Mouse (Mus musculus): ENCODE results near the gene Acot11.
"Not testable (repeated sequence)": the region's sequence is repeated elsewhere in the genome, so short reads cannot be mapped to it uniquely, and the experiment has no call there.

Gene Acot11

DNA sequence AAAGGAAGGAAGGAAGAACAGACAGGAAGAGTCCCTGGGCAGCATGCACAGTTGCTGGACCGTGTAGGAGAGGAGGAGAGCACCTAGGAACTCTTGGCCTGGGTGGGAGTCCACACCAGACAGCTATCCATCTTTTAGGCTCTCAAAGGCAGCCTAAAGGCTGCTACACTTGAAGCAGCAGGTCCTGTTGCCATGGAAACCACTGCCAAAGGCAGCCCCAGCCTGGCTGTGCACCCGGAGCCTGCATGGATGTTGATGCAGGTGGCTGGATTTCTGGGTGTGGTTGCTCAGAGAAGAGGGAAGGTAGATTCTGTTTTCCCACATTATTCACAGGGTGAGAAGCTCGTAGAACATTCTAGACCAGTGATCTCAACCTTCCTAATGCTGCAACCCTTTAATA lies 27.8 kb downstream of the Acot11 start:
- no peak for DNase-seq (ENCODE audit: low spot score)

DNA sequence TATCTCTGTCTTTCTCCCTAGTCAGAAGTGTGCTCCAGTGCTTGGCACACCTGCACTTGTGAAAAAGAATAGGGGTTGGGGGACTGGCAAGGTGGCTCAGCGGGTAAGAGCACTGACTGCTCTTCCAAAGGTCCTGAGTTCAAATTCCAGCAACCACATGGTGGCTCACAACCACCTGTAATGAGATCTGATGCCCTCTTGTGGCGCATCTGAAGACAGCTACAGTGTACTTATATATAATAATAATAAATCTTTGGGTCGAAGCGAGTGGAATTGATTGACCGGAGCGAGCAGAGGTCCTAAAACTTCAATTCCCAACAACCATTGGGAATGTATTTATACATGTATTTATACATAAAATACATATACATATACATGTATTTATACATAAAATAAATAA lies 29.0 kb downstream of the Acot11 start:
- DNase-seq (ENCODE audit: low spot score): not testable (repeated sequence)

DNA sequence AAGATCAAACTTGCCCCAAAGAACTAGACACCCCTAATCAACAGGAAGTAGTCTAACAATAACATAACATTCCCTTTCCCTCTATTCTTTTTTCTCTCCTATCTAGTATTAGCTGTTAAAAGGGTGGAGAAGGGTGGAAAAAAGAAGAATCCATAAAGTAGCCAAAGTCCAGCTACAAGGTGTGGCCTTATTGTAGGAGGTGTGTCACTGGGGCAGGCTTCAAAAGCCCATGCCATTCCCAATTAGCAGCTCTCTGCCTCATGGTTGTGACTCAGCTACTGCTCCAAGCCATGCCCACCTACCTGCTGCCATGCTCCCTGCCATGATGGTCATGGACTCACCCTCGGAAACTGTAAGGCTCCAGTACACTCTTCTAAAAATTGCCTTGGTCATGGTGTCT lies 32.2 kb downstream of the Acot11 start:
- DNase-seq (ENCODE audit: low spot score): no peak

DNA sequence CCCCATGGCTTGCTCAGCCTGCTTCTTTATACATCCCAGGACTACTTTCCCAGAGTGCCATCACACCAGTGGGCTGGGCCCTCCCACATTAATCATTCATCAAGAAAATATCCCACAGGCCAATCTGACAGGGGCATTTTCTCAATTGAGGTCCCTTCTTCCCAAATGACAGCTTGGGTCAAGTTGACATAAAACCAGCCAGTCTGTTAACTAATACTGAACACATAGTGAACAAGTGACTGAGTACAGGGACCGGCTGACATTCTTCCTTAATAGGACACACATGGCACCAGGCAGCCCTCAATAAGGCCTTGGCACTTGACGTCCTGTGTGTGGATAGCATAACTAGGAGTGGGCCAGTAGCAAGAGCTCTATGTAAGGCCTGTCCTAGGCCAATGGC lies 35.5 kb downstream of the Acot11 start:
- no peak for DNase-seq (ENCODE audit: low spot score)

DNA sequence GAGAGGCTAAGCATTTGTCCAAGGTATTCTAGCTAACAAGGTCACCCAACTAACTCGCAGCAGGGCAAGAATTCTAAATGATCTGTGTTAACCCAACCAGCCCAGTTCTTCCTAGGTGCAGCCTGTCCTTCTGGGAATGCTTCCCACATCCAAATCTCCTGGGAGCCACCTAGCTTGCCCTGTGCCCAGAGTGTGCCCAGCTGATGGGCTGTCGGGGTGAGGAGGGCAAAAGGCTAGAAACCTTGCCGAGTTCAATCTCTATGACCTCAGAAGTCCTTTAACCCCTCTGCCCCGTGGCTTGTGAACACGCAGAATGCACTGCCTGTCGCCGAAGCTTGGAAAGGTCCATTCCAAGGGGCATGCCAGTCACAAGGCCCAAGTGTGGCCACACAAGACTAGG lies 40.6 kb downstream of the Acot11 start:
- no peak for DNase-seq (ENCODE audit: low spot score)

DNA sequence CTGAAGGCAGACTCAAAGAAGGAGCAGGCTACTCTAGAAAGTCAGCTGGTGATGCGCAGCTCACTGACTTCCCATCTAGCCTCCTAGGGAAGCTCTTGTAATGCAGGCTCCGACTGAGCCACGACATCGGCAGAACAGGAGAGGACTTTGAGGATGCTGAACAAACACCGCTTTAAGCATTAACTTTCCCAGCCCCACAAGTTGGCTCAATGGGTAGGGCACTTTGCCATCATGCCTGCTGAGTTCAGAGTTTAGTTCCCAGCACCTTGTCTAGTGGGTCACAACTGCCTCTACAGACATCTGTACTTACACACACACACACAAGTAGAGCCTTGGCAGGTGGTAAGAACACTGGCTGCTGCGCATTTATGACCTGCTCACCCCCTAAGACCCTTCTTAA lies 53.1 kb downstream of the Acot11 start:
- DNase-seq (ENCODE audit: low spot score): no peak

DNA sequence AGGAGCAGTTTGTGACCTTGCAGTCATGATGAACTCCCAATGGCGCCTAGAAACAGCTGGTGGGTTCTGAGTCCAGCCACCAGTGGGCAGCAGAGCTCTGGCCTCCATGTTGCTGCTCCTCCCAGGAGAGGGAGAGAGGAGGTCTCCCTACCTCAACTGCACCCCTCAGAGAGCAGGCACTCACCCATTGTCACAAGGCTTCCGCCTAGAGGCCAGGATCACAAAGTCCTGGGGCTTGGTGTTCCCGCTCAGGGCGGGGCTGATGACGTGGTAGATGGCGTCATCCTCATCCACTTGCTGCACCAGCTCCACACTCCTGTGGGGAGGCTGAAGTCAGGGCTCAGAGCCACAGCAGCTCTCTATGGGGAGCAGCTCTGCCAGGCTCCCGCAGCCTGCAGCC lies 55.1 kb downstream of the Acot11 start:
- DNase-seq (ENCODE audit: low spot score): peak; percentile 43

DNA sequence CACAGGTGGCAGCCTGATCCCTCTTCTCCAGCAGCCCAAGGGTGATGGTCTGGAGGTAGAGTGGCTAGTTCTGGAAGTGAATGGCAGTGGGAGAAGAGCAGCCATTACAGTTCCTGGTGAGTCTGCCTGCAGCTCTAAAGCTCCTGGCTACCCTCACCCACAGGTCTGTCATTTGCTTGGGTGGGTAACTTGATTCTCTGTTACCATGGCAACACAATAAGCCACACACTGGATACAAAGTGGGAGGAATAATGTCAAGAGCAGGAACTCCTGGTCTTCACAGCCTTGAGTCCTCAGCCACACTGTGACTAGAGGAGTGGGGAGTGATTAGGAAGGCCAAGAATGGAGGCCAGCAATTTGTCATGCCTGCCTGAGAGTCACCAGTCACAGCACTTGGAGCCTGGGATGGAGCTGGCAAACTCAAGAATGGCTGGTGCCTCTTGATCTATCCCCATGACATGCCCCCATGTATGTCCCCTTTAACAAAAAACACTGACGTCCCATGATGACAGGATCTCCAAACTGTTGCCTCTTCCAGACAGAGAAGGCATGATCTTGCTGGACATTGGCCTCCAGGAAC lies 57.7 kb downstream of the Acot11 start:
- no peak for DNase-seq (ENCODE audit: low spot score)

DNA sequence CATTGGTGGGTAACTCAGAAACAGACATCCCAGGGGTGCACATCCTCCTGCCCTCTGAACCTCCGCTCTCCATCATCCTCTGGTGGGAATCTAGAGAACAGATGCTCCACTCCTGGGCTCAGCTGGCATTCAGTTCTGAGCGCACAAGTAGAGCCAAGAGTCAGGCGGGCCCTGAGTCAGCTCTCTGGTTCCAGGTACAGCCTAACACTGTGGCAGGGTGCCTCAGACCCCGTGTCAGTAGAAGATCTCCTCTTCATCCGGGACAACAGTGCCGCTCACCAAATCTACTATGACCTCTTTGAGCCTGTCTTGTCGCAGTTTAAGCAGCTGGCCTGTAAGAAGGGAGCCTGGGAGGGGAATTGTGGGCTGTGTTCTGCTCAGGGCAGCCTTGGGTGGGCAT lies 58.9 kb downstream of the Acot11 start:
- no peak for DNase-seq (ENCODE audit: low spot score)

DNA sequence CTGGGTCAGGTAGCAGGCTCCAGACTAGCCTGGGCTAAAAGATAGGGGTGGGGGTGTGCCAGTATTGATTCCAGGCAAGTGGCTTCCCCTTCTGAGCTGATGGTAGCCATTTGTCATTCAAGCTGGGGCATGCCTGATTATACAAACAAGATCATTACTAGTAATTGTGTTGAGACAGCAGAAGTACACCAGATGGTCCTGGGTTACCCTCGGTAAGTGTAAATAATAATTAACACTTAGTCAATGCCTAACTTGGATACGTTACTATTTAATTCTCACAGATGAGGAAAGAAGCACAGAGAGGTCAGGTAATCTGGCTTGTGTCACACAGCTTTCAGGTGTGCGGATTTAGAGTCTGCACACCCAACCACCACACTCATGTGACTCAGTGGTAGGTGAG lies 66.9 kb downstream of the Acot11 start:
- DNase-seq (ENCODE audit: low spot score): no peak

DNA sequence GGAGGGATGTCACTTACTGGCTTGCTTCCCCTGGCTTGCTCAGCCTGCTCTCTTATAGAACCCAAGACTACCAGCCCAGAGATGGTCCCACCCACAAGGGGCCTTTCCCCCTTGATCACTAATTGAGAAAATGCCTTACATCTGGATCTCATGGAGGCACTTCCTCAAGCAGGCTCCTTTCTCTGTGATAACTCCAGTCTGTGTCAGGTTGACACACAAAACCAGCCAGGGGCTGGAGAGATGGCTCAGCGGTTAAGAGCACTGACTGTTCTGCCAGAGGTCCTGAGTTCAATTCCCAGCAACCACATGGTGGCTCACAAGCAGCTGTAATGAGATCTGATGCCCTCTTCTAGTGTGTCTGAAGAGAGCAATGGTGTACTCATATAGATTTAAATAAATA lies 67.9 kb downstream of the Acot11 start:
- not testable (repeated sequence) for DNase-seq (ENCODE audit: low spot score)

DNA sequence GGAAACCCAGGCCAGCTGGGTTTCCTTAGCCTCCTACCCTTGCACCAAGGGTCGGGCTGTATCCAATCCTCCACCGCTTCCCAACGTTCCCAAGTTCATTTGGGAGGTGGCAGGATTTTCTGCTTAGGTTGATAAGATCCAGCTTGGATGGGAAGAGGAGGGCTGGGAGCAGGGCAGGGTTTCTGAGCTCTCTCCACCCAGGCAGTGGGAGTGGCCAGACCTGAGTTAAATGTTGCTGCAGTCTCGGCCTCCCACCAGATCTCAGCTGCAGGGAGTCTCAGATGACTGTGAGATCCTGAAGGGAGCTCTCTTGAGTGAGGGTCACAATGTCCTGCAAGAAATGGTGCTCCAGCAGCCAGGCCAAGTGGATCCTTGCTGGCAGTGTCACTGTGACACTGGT lies 71.2 kb downstream of the Acot11 start, which contains the start of gene Fam151a:
Gene Fam151a (plus strand): TSS at position 254 of the 400 bp plus-strand sequence.
- DNase-seq (ENCODE audit: low spot score): no peak

DNA sequence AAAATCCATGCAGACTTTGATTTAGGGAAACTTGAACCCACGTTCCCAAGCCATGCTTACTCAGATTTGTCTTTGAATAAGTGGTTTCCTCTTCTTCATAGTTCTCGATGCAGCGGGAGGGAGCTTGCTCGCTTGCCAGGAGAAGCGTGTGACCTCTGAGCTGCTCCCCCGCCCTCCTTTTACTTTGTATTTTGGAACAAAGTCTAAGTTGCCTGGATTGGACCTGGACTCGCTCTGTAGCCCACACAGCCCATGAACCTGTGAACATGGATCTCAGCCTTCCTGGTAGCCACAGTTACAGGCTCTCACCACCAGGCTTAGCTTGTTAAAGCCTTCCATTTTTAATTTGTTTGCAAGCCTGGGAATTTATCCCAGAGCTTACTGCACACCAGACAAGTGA lies 74.0 kb downstream of the Acot11 start, which contains the start of gene Mroh7:
Gene Mroh7 (minus strand): TSS at position 112 of the 400 bp plus-strand sequence.
- no peak for DNase-seq (ENCODE audit: low spot score)

DNA sequence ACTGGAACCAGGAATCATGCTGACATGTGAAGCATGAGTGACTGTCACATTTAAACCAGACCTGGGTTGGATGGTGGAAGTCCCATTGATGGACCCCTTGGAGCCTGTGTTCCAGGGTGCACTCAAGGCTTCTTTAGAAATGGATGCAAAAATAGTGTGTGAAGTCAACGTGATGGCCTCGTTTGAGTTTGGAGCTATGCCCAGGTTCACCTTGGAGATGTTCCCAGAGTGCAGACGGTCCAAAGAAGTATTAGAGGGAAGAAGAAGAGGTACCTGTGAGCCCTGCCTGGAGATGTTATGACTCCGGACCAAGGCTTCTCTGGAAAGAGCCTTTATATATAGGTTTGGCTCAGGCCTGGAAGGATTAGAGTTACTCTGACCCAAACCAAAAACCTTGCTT lies 84.2 kb downstream of the Acot11 start:
- DNase-seq (ENCODE audit: low spot score): no peak

DNA sequence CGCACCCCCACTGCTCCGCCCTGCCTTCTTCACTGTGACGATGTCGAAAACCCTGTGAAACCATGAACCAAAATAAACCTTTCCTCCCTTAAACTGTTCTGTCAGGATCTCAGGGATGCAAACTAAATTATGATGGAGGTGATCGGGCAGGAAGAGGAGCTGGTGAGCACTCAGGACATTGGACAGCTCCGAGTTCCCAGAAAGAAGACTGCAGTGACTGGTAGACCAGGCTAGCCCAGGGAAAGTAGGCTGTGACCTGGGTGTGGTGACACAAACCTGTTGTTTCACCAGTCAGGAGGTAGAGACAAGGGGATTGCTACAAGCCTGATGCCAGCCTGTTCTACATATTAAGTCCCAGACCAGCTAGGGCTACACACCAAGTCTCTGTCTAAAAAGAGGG lies 91.2 kb downstream of the Acot11 start:
- no peak for DNase-seq (ENCODE audit: low spot score)

DNA sequence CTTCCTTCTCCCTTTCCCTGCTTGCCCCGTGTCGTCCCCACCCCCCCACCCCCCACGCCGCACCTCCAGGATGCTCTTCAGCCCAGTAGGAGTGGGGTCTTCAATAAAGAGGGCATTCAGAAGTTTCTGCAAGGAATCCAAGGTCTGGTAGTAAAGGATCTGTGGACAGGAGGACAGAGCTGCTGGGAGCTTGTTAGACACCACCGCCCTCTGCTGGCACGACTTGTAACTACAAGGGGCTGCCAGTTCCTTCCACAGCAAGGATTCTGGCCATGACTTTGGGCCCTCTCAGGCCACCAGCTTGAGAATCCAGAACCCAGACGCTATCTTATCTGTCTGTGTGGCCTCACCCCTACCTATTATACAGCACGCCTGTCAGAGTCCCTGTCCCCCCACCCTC lies 96.4 kb downstream of the Acot11 start:
- DNase-seq (ENCODE audit: low spot score): peak; percentile 66

DNA sequence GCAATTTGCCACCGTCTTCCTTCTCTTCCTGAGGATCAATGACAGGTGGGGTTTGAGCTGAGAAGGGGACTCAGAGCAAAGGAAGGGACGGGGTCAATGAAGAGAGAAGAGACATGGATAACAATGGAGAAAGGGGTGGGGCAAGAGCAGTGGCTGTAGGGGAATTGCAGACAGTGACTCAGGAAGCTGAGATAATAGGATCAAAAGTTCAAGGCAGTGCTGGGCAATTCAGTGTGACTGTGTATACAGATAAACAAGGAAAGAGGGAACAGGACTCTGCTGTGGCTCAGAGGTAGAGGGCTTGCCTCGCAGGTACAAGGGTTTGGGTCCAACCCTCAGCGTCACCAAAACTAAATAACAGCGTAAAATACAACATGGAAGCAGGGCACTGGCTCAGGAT lies 96.8 kb downstream of the Acot11 start:
- no peak for DNase-seq (ENCODE audit: low spot score)

DNA sequence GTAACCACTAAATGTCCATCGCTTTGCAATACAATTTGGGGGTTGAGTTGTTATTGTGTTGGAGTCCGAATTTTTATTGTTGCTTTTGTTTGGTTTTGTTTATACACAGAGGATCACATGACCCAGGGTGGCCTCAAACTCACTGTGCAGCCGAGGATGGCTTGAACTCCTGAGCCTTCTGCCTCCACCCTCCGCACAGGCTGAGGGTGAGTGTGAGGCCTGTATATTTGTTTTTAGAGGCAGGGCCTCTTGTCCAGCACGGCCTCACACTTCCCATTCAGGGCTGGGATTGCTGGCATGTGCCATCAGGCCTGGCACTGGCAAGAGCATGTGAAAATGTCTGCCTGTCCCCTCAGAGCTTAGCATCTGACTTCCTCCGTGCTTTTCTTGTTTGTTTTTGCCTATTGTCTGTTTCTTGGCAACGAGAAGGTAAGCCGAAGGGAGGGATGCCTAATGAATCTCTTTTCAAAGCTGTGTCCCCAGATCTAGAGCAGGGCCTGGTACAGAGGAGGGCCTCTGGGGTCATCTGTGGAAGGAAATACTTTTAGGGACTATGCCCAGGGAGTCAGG lies 99.6 kb downstream of the Acot11 start:
- DNase-seq (ENCODE audit: low spot score): no peak

DNA sequence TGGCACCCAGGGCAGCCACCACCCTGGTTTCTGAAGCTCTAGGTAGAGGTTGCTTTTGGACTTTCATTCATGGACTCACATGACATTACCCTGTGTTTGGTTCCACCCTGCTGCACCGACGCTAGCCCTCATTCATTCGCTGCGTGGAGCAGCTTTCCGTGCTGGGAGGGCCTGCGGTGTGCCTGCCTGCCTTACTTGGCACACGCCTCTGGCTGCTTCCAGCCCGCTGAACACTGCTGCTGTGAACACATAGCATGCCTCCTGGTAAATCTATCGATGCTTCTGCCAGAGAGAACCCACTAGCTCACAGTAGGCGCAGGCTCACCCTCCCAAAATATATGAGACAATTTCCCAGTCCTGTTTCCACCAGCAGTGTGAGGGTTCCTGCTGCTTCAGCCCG lies 100.4 kb downstream of the Acot11 start:
- DNase-seq (ENCODE audit: low spot score): no peak

DNA sequence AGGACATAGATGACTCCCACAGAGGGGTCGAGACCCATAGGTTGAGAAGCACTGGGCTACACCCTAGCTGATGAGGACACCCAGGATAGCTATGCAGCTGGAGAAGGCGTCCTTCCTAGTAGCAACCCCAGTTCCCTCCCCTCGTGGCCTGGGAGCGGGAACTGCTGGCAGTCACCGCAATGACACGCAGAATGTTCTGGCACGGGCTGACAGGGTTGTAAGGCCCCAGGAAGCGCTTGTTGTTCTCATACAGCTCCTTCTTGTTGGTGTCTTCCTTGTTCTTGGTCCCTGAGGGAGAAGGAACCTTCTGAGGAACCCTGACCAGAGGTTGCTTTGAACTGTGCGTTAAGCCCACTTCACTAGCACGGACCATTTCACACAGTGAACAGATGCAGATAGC lies 100.8 kb downstream of the Acot11 start:
- DNase-seq (ENCODE audit: low spot score): no peak

DNA sequence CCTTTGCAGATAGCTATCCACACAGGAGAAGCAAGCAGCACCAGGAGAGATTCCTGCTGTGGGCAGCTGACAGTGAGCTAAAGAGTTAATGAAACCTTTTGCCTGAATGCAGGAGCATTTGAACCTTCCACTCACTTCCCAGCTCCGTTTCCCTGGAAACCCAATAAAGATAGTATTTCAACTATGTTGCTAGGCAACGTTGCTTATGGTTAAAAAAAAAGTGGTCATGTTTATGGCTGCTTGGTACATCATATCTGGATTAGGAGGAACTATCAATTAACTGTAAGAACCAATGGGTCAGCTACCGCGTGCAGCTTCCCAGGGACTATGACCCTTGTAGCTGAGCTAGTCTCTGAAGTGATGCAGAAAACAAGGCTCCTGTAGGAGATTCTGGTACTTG lies 104.0 kb downstream of the Acot11 start:
- DNase-seq (ENCODE audit: low spot score): no peak

DNA sequence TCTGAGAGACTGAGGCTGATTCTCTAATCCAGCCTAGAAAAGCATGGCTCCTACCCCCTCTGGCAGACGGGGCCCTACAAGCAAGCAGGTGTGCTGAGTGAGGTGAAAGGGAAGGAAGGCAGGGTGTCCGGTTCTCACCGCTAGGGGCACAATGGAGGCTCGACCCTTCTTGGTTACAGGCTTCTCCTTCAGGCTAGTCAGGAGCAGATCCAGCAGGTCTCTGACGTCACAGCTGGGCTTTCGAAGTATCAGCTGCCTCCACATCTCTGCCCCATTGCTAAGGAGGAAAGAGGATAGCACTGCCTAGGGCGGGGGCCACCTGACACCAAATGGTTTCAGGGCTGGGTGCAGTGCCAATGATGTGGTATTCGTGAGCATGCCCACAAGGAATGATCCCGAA lies 104.8 kb downstream of the Acot11 start:
- no peak for DNase-seq (ENCODE audit: low spot score)

Data from testis, postnatal 14 days (tissue).